Mouse (Mus musculus) left cerebral cortex, postnatal 14 days (tissue): ENCODE data around the gene Neurl4. TPM values are rescaled to one million over a fixed set of nuclear protein-coding genes. Genes with fewer than 3 reads are reported as not detected.
"Not testable (repeated sequence)": the region's sequence is repeated elsewhere in the genome, so short reads cannot be mapped to it uniquely, and the experiment has no call there.

Experiments
- DNase-seq, 2 experiments: peaks; one replicate each; pipeline ENCODE4 v3.0.0; 2021 to 2022; ENCODE audit warnings: low spot score in 2 of 2, mixed read lengths in 1 of 2
- intact Hi-C: fragments of 180-260 bp; cut with DNase I; formaldehyde crosslinking; loops from one replicate; pipeline ENCODE4 v1.15.1; 2025
- microRNA-seq, 2 experiments: library from miRNA; unstranded; fragments of <30 nt; microRNA quantifications; one replicate each; pipeline ENCODE4 v1.2.0; 2022
- total RNA-seq, 2 experiments: library from RNA; stranded (reverse); gene quantifications; 2 replicates each; pipeline ENCODE4 v1.2.3; 2021

Neurl4 gene
- total RNA-seq, 2 experiments from 2014 or later = 121 to 125 TPM

GRCm38 (mm10) chr11:69940962-69941361 is 40.1 kb downstream of the Neurl4 start:
- DNase-seq = no peak
- intact Hi-C loops = no loop called here

GRCm38 (mm10) chr11:69945216-69945615 is 44.3 kb downstream of the Neurl4 start:
- intact Hi-C loops = no loop called here
- no peak for DNase-seq

- no peak for DNase-seq
- intact Hi-C loops = no loop called here
Measured at GRCm38 (mm10) chr11:69945997-69946891, 45.4 kb downstream of the Neurl4 start.

GRCm38 (mm10) chr11:69947337-69948065 is 46.6 kb downstream of the Neurl4 start:
- intact Hi-C loops = loop anchor here (2.0 kb wide), 1 partner anchor 13 kb away; the partner anchor contains the start of gene Ybx2
- no peak for DNase-seq

- DNase-seq = peak; percentile 70 to 73
- intact Hi-C loops = loop anchor here (2.0 kb wide), 1 partner anchor 13 kb away; the partner anchor contains the start of gene Ybx2
Measured at GRCm38 (mm10) chr11:69948066-69948762, 47.3 kb downstream of the Neurl4 start, which contains the start of gene Slc2a4. Gene Slc2a4 (minus strand): TSS chr11:69948188.

- intact Hi-C loops = loop anchor here (2.0 kb wide), 1 partner anchor 14 kb away; the partner anchor contains the start of gene Ybx2
- peak; percentile 76 to 91 for DNase-seq
Measured at GRCm38 (mm10) chr11:69948763-69949150, 47.9 kb downstream of the Neurl4 start.

GRCm38 (mm10) chr11:69950807-69951459 is 50.1 kb downstream of the Neurl4 start:
- DNase-seq = no peak
- intact Hi-C loops = no loop called here

- no peak for DNase-seq
- intact Hi-C loops = no loop called here
Measured at GRCm38 (mm10) chr11:69952274-69952673, 51.4 kb downstream of the Neurl4 start.

- intact Hi-C loops = no loop called here
- DNase-seq = no peak
Measured at GRCm38 (mm10) chr11:69953267-69953915, 52.5 kb downstream of the Neurl4 start.

- intact Hi-C loops = not testable (repeated sequence)
Measured at GRCm38 (mm10) chr11:69955618-69956017, 54.7 kb downstream of the Neurl4 start.

GRCm38 (mm10) chr11:69956218-69956617 is 55.3 kb downstream of the Neurl4 start:
- intact Hi-C loops = no loop called here

More at GRCm38 (mm10) chr11:69955618-69956017, 54.7 kb downstream of the Neurl4 start:
- not testable (repeated sequence) for DNase-seq

GRCm38 (mm10) chr11:69960616-69961015 is 59.7 kb downstream of the Neurl4 start:
- intact Hi-C loops = no loop called here
- no peak for DNase-seq

More at GRCm38 (mm10) chr11:69956218-69956617, 55.3 kb downstream of the Neurl4 start:
- DNase-seq = no peak

- intact Hi-C loops = no loop called here
- DNase-seq = no peak
Measured at GRCm38 (mm10) chr11:69961841-69962240, 61.0 kb downstream of the Neurl4 start.

Small RNA genes lying within 50 kb of the gene (microRNA-seq; reads per million reads assigned to microRNA genes)
- gene Mir6924 = 0 reads per million in 2 experiments

Other genes with a start within 250 kb of the Neurl4 start
- gene Sox15, start 245.8 kb upstream of the Neurl4 start, total RNA-seq = not detected
- 10 to 100 TPM; 77.6 to 83.7 TPM for gene Mpdu1, start 238.4 kb upstream of the Neurl4 start, total RNA-seq
- 10 to 100 TPM; 13.5 to 13.8 TPM for gene Cd68, start 234.9 kb upstream of the Neurl4 start, total RNA-seq
- 100 to 1,000 TPM; 368 to 371 TPM for gene Eif4a1, start 228.6 kb upstream of the Neurl4 start, total RNA-seq
- gene Senp3, start 219.0 kb upstream of the Neurl4 start, total RNA-seq = 100 to 1,000 TPM in 1 of 2 experiments, 10 to 100 TPM in 1; 91.5 to 102 TPM
- gene Tnfsf13, start 215.3 kb upstream of the Neurl4 start, total RNA-seq = 1 to 10 TPM; 1.7 to 2.0 TPM
- 1 to 10 TPM; 5.8 to 7.6 TPM for gene Tnfsf12, start 205.2 kb upstream of the Neurl4 start, total RNA-seq
- under 1 TPM; 0.81 to 0.95 TPM for gene Tnfsfm13, start 205.0 kb upstream of the Neurl4 start, total RNA-seq
- gene Polr2a, start 142.4 kb upstream of the Neurl4 start, total RNA-seq = 10 to 100 TPM; 54.3 to 54.4 TPM
- gene Slc35g3, start 139.1 kb upstream of the Neurl4 start, total RNA-seq = not detected
- 10 to 100 TPM; 71.1 to 86.9 TPM for gene Zbtb4, start 135.2 kb upstream of the Neurl4 start, total RNA-seq
- gene Chrnb1, start 105.1 kb upstream of the Neurl4 start, total RNA-seq = under 1 TPM; 0.76 to 0.79 TPM
- gene Fgf11, start 99.2 kb upstream of the Neurl4 start, total RNA-seq = 10 to 100 TPM; 15.4 to 20.4 TPM
- not detected for gene Tmem102, start 95.4 kb upstream of the Neurl4 start, total RNA-seq
- not detected for gene Gm39566, start 85.8 kb upstream of the Neurl4 start, total RNA-seq
- not detected for gene Spem2, start 82.6 kb upstream of the Neurl4 start, total RNA-seq
- gene Spem1, start 78.9 kb upstream of the Neurl4 start, total RNA-seq = under 1 TPM in 1 of 2 experiments, not detected in 1; 0.32 TPM
- 100 to 1,000 TPM; 277 to 281 TPM for gene Nlgn2, start 63.3 kb upstream of the Neurl4 start, total RNA-seq
- 100 to 1,000 TPM; 160 to 167 TPM for gene Tmem256, start 62.6 kb upstream of the Neurl4 start, total RNA-seq
- 10 to 100 TPM; 19.5 to 22.3 TPM for gene Plscr3, start 54.7 kb upstream of the Neurl4 start, total RNA-seq
- gene Tnk1, start 42.3 kb upstream of the Neurl4 start, total RNA-seq = not detected
- gene Tmem95, start 23.1 kb upstream of the Neurl4 start, total RNA-seq = not detected
- 1 to 10 TPM in 1 of 2 experiments, under 1 TPM in 1; 0.86 to 1.4 TPM for gene Kctd11, start 19.7 kb upstream of the Neurl4 start, total RNA-seq
- not detected for gene Acap1, start 5.5 kb upstream of the Neurl4 start, total RNA-seq
- gene 2810408A11Rik, start 85 bp upstream of the Neurl4 start, total RNA-seq = under 1 TPM in 1 of 2 experiments, not detected in 1; 0.38 TPM
- 10 to 100 TPM; 24.9 to 26.0 TPM for gene Gps2, start 12.8 kb downstream of the Neurl4 start, total RNA-seq
- gene Eif5a, start 20.9 kb downstream of the Neurl4 start, total RNA-seq = 100 to 1,000 TPM; 468 to 473 TPM
- gene Ybx2, start 34.7 kb downstream of the Neurl4 start, total RNA-seq = 10 to 100 TPM in 1 of 2 experiments, 1 to 10 TPM in 1; 8.4 to 11.3 TPM
- gene Slc2a4, start 47.1 kb downstream of the Neurl4 start, total RNA-seq = 1 to 10 TPM; 1.9 to 2.4 TPM
- gene Cldn7, start 63.7 kb downstream of the Neurl4 start, total RNA-seq = not detected
- 100 to 1,000 TPM; 115 TPM for gene Ctdnep1, start 80.1 kb downstream of the Neurl4 start, total RNA-seq
- 100 to 1,000 TPM; 103 to 107 TPM for gene Elp5, start 81.4 kb downstream of the Neurl4 start, total RNA-seq
- 100 to 1,000 TPM; 213 to 217 TPM for gene Gabarap, start 90.1 kb downstream of the Neurl4 start, total RNA-seq
- gene Phf23, start 94.7 kb downstream of the Neurl4 start, total RNA-seq = 10 to 100 TPM; 39.2 to 40.2 TPM
- 10 to 100 TPM; 27.3 to 30.0 TPM for gene Dvl2, start 99.5 kb downstream of the Neurl4 start, total RNA-seq
- gene Acadvl, start 114.3 kb downstream of the Neurl4 start, total RNA-seq = 10 to 100 TPM; 50.7 to 53.6 TPM
- gene Dlg4, start 115.9 kb downstream of the Neurl4 start, total RNA-seq = 1,000 to 10,000 TPM in 1 of 2 experiments, 100 to 1,000 TPM in 1; 1,000 to 1,075 TPM
- gene Asgr1, start 153.0 kb downstream of the Neurl4 start, total RNA-seq = 1 to 10 TPM; 1.9 to 2.4 TPM
- gene Asgr2, start 191.6 kb downstream of the Neurl4 start, total RNA-seq = not detected
- under 1 TPM; 0.51 to 0.61 TPM for gene Mgl2, start 229.3 kb downstream of the Neurl4 start, total RNA-seq